Mouse (Mus musculus) intestine, postnatal 0 days (tissue): Measurements from ENCODE around the gene Syde2. TPM values are rescaled to one million over a fixed set of nuclear protein-coding genes. Genes with fewer than 3 reads are reported as not detected.
A peak's percentile ranks its signal among the peaks of the same experiment; 100 is the strongest.

Experiments used
- ATAC-seq: fragments of 200-750 bp; cut with Nextera tagmentation; 2 replicates; pipeline ENCODE4 v1.8.0; 2017; ENCODE audit warnings: mild to moderate bottlenecking, moderate TSS enrichment, moderate library complexity
- H3K27ac ChIP-seq: fragments of 300-500 bp; sonication (generic); 2 replicates; pipeline ENCODE4 v1.5.1; 2014; ENCODE audit warnings: mild to moderate bottlenecking, low read depth, low read length, moderate library complexity
- H3K27me3 ChIP-seq: fragments of 300-500 bp; sonication (generic); replicated peaks from 2 replicates; pipeline ENCODE4 v1.6.1; 2014; ENCODE audit warnings: low read length, mixed read lengths; ENCODE audit not compliant: control insufficient read depth, insufficient read depth
- H3K36me3 ChIP-seq: fragments of 300-500 bp; sonication (generic); 2 replicates; pipeline ENCODE4 v1.6.1; 2014; ENCODE audit warnings: mild to moderate bottlenecking, moderate library complexity; ENCODE audit not compliant: control insufficient read depth, insufficient read depth
- H3K4me1 ChIP-seq: fragments of 300-500 bp; sonication (generic); replicated peaks from 2 replicates; pipeline ENCODE4 v1.6.1; 2014; ENCODE audit warnings: antibody characterized with exemption, low read length, mixed read lengths; ENCODE audit not compliant: control insufficient read depth, insufficient read depth
- H3K4me2 ChIP-seq: fragments of 300-500 bp; sonication (generic); replicated peaks from 2 replicates; pipeline ENCODE4 v1.6.1; 2014; ENCODE audit warnings: low read depth, mild to moderate bottlenecking, moderate library complexity
- H3K4me3 ChIP-seq: fragments of 300-500 bp; sonication (generic); 2 replicates; pipeline ENCODE4 v1.5.1; 2014; ENCODE audit warnings: low read depth, low read length
- H3K9ac ChIP-seq: fragments of 300-500 bp; sonication (generic); 2 replicates; pipeline ENCODE4 v1.6.1; 2014; ENCODE audit warnings: mild to moderate bottlenecking, low read depth, low read length
- H3K9me3 ChIP-seq: fragments of 300-500 bp; sonication (generic); 2 replicates; pipeline ENCODE4 v1.6.1; 2016; ENCODE audit warnings: mixed run types; ENCODE audit not compliant: control insufficient read depth
- CTCF ChIP-seq: sonication (generic); IDR thresholded peaks from 2 replicates; pipeline ENCODE4 v1.5.1; 2016; ENCODE audit warnings: low read depth, mild to moderate bottlenecking, control low read depth, antibody characterized with exemption, moderate library complexity
- WGBS: fragments of 180-500 bp; shearing (Covaris S2); extraction: QIAGEN DNeasy Blood & Tissue Kit; methylation state at CpG from one replicate; pipeline ENCODE4 v1.1.7; 2014; 5-methylcytosine and 5-hydroxymethylcytosine counted together
- polyA plus RNA-seq: library from polyadenylated mRNA; unstranded; fragments of >200 nt; fragmentation: Nextera tagmentation; extraction: Ambion mirVana; gene quantifications from 2 replicates; pipeline ENCODE4 v1.2.1, GENCODE M21; 2015

Syde2 gene
- polyA plus RNA-seq, 1 experiment from 2014 or later, result 0.98 TPM

GRCm38 (mm10) chr3:145945904-145946303 is 41.8 kb upstream of the Syde2 start:
- 0 out of 2 replicates have a peak, but pooled peaks have one; percentile 41 for ATAC-seq
- Histone ChIP-seq H3K27me3 (no peaks in the 10 kb centered on the region), H3K9me3 (no peaks in the 10 kb centered on the region), H3K4me1 (0 out of 2 replicates have a peak, but pooled peaks cover 3% of the 10 kb centered on the region), H3K4me2 (no peak overlapping the region), H3K4me3 (no peak overlapping the region), H3K36me3 (peaks cover 21% of the 10 kb centered on the region), H3K27ac (no peak overlapping the region), H3K9ac (no peak overlapping the region)
- 72% methylated on average over 3 of the region's 3 CpGs for WGBS
- no peak for TF ChIP-seq CTCF

- no peak overlapping the region for H3K4me2 ChIP-seq
- peaks cover 21% of the 10 kb centered on the region for H3K36me3 ChIP-seq
- 0 out of 2 replicates have a peak, but pooled peaks cover 7% of the 10 kb centered on the region for H3K4me1 ChIP-seq
- TF ChIP-seq CTCF, result no peak
- H3K27ac ChIP-seq, result no peak overlapping the region
- H3K9me3 ChIP-seq, result no peaks in the 10 kb centered on the region
- H3K4me3 ChIP-seq, result no peak overlapping the region
- 55% methylated on average over 2 of the region's 2 CpGs for WGBS
- no peak overlapping the region for H3K9ac ChIP-seq
- no peaks in the 10 kb centered on the region for H3K27me3 ChIP-seq
- ATAC-seq, result no peak
Measured at GRCm38 (mm10) chr3:145946654-145947053, 41.0 kb upstream of the Syde2 start.

GRCm38 (mm10) chr3:145947539-145948204 is 40.0 kb upstream of the Syde2 start:
- WGBS, result 36% methylated on average over 6 of the region's 6 CpGs
- H3K27ac ChIP-seq, result no peak overlapping the region
- H3K4me2 ChIP-seq, result no peak overlapping the region
- H3K4me1 ChIP-seq, result 0 out of 2 replicates have a peak, but pooled peaks cover 7% of the 10 kb centered on the region
- no peaks in the 10 kb centered on the region for H3K9me3 ChIP-seq
- H3K27me3 ChIP-seq, result no peaks in the 10 kb centered on the region
- H3K36me3 ChIP-seq, result peaks cover 19% of the 10 kb centered on the region
- no peak for ATAC-seq
- no peak overlapping the region for H3K9ac ChIP-seq
- H3K4me3 ChIP-seq, result no peak overlapping the region
- no peak for TF ChIP-seq CTCF

- WGBS, result 6% methylated on average over 15 of the region's 15 CpGs
- Histone ChIP-seq H3K4me3 (peak overlapping the region; percentile 12; the same call in 1 of the 2 replicates), H3K9ac (no peak overlapping the region)
Measured at GRCm38 (mm10) chr3:145950034-145950814, 37.4 kb upstream of the Syde2 start.

GRCm38 (mm10) chr3:145950815-145951130 is 36.9 kb upstream of the Syde2 start:
- no peaks in the 10 kb centered on the region for H3K27me3 ChIP-seq
- H3K27ac ChIP-seq, result no peak overlapping the region
- no peak for ATAC-seq
- WGBS, result 25% methylated on average over 5 of the region's 5 CpGs
- H3K36me3 ChIP-seq, result peaks cover 2% of the 10 kb centered on the region; the same call in 1 of the 2 replicates
- no peaks in the 10 kb centered on the region for H3K9me3 ChIP-seq
- H3K4me2 ChIP-seq, result peak overlapping the region; percentile 48
- no peak for TF ChIP-seq CTCF
- H3K4me1 ChIP-seq, result 0 out of 2 replicates have a peak, but pooled peaks cover 7% of the 10 kb centered on the region
- H3K4me3 ChIP-seq, result peak overlapping the region; percentile 12; the same call in 1 of the 2 replicates
- no peak overlapping the region for H3K9ac ChIP-seq

More at GRCm38 (mm10) chr3:145950034-145950814, 37.4 kb upstream of the Syde2 start:
- Histone ChIP-seq H3K4me2 (peak overlapping the region; percentile 48), H3K9me3 (no peaks in the 10 kb centered on the region), H3K27me3 (no peaks in the 10 kb centered on the region), H3K36me3 (peaks cover 4% of the 10 kb centered on the region; the same call in 1 of the 2 replicates), H3K27ac (no peak overlapping the region), H3K4me1 (0 out of 2 replicates have a peak, but pooled peaks cover 7% of the 10 kb centered on the region)
- TF ChIP-seq CTCF, result peak; percentile 75
- ATAC-seq, result peak; percentile 72
